Mouse (Mus musculus) G1E (cell line): ENCODE measurements around the gene Foxr1. TPM values are rescaled to one million over a fixed set of nuclear protein-coding genes. Genes with fewer than 3 reads are reported as not detected.

Experiments
- ATAC-seq: 2 replicates; pipeline ENCODE4 v1.8.0; 2016; ENCODE audit warnings: mild to moderate bottlenecking; ENCODE audit not compliant: insufficient number of reproducible peaks, poor library complexity, low FRiP score, severe bottlenecking; ENCODE audit errors: extremely low read depth
- DNase-seq: peaks from one replicate; pipeline ENCODE4 v3.0.0; 2012; ENCODE audit warnings: low spot score
- H3K27me3 ChIP-seq: 2 replicates; pipeline ENCODE4 v1.6.1; 2012; ENCODE audit warnings: mild to moderate bottlenecking, low read length, inconsistent platforms; ENCODE audit not compliant: insufficient read depth
- H3K36me3 ChIP-seq: replicated peaks from 2 replicates; pipeline ENCODE3; 2012; ENCODE audit warnings: mild to moderate bottlenecking, inconsistent platforms
- H3K4me1 ChIP-seq: 2 replicates; pipeline ENCODE4 v1.6.1; 2012; ENCODE audit warnings: low read depth, low read length, inconsistent platforms, mixed read lengths; ENCODE audit not compliant: insufficient read depth
- H3K4me3 ChIP-seq: 2 replicates; pipeline ENCODE4 v1.5.1; 2012; ENCODE audit warnings: low read depth, mild to moderate bottlenecking, inconsistent platforms, low read length, moderate library complexity, mixed read lengths
- H3K9me3 ChIP-seq: replicated peaks from 2 replicates; pipeline ENCODE4 v1.6.1; 2012; ENCODE audit warnings: inconsistent platforms
- CTCF ChIP-seq: IDR thresholded peaks from 2 replicates; pipeline ENCODE4 v1.5.1; 2012; ENCODE audit warnings: low read depth, low read length, inconsistent platforms, mixed read lengths
- GATA1 ChIP-seq: IDR thresholded peaks from 2 replicates; pipeline ENCODE4 v1.6.1; 2012; ENCODE audit warnings: borderline replicate concordance, low read length, inconsistent platforms, mixed read lengths
- GATA2 ChIP-seq: IDR thresholded peaks from 2 replicates; pipeline ENCODE4 v1.6.1; 2012; ENCODE audit warnings: low read depth, low read length, inconsistent platforms, borderline replicate concordance
- POLR2AphosphoS5 ChIP-seq: IDR thresholded peaks from 2 replicates; pipeline ENCODE4 v1.6.1; 2012; ENCODE audit warnings: low read depth, low read length, inconsistent platforms; ENCODE audit not compliant: insufficient replicate concordance
- TAL1 ChIP-seq: conservative IDR thresholded peaks from 2 replicates; pipeline ENCODE4 v1.6.1; 2012; ENCODE audit warnings: low read depth, low read length, inconsistent platforms, mixed read lengths
- polyA plus RNA-seq: library from polyadenylated mRNA; stranded (reverse); fragments of >175 nt; gene quantifications from 2 replicates; pipeline ENCODE4 v1.2.3, GENCODE M21; 2012
- total RNA-seq, 2 experiments: library from RNA; stranded (forward) in 1 of 2; stranded (reverse) in 1 of 2; fragments of 200-1000 nt in 1 of 2; fragments of >200 nt in 1 of 2; fragmentation: Nextera tagmentation in 1 of 2; gene quantifications; 2 replicates each; pipeline ENCODE4 v1.2.3; 2014 to 2017

Foxr1 gene
- total and polyA plus RNA-seq, 3 experiments = 0.11 TPM; not detected in 2

DNA sequence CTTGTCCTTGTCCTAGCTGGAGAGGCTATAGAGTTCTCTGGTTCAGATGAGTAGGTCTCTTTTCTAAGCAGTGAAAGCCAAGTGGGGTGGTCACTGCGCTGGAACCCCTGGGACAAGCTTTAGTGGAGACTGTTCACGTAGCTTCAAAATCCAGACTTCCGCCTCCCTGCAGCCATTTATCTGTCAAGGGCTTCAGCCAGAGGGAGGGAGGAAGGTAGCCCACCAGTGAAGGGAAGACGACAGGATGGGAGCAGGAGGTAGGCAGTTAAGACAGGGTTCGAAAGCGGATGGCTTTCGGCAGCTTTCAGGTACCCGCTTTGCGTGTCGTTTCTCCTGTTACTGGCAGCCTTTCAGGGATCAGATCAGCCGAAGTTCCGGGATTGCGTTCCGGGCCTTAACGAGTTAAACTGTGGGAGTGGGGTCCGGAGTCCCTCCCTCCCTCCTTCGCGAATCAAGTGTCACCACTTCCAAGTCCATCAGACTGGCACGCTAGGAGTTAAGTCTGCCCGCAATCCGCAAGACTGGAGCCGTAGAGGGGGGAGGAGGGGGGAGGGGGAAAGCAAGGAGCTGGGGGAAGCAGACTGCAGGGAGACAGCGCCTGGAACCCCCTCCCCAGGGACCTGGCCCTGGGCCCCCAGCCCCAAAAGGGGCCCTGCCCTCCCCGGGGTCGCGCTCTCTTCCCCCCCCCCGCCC is 37.4 kb upstream of the Foxr1 start:
- no peak for ATAC-seq
- peaks cover 62% of the 10 kb centered on the region for H3K27me3 ChIP-seq

DNA sequence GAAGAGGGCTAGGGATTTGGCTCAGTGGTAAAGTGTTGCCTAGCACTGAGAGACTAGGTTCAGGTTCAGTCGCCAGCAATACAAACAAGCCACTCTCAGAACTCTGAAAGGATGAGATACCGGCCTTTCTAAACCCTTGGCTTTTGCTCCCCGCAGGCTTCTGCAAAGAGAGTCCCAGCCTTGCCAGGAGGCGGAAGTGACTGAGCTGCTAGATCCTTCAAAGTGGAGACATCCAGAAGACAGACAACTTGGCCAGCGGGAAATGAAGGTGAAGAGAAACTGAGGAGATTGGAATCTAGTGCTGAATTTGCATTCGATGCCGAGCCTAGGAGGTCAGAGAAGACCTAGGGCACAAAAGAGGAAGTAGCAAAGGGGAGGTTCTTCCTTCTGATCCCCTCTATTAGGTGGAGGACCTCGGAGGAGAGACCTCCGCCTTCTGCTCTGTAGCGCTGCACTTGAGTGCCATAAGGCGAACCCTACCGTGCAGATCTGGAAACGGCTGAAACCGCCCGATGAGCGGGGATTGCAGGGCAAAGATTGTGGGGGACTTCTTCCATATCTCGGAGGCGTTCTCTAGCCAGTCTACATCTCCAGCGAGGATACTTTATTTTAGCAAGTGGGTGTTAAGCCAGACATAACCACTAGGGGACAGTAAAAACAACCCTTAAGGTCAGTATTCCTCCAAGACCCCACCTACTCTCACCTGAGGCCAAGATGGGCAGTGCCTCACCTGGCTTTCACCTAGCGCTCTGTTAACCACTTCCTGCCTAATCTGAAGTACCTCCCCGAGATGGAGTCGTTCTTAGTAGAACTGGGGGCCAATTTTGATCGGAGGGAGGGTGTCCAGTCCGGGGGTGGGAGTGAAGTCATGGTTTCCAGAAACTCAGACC is 36.6 kb upstream of the Foxr1 start:
- ATAC-seq (0 out of 2 replicates have a peak, but pooled peaks have one; percentile 22), DNase-seq (no peak)
- Histone ChIP-seq H3K4me1 (peaks cover 26% of the 10 kb centered on the region), H3K36me3 (no peaks in the 10 kb centered on the region), H3K4me3 (no peak overlapping the region), H3K9me3 (no peaks in the 10 kb centered on the region), H3K27me3 (peaks cover 56% of the 10 kb centered on the region)
- peak; percentile 75 for TF ChIP-seq CTCF
- TF ChIP-seq TAL1 = no peak

More for the DNA sequence above, 37.4 kb upstream of the Foxr1 start:
- H3K36me3 ChIP-seq = no peaks in the 10 kb centered on the region
- peaks cover 34% of the 10 kb centered on the region for H3K4me1 ChIP-seq
- DNase-seq = no peak
- H3K4me3 ChIP-seq = no peak overlapping the region
- no peaks in the 10 kb centered on the region for H3K9me3 ChIP-seq
- no peak for TF ChIP-seq TAL1
- TF ChIP-seq GATA2 = no peak
- no peak for TF ChIP-seq GATA1
- TF ChIP-seq POLR2AphosphoS5 = no peak
- no peak for TF ChIP-seq CTCF

DNA sequence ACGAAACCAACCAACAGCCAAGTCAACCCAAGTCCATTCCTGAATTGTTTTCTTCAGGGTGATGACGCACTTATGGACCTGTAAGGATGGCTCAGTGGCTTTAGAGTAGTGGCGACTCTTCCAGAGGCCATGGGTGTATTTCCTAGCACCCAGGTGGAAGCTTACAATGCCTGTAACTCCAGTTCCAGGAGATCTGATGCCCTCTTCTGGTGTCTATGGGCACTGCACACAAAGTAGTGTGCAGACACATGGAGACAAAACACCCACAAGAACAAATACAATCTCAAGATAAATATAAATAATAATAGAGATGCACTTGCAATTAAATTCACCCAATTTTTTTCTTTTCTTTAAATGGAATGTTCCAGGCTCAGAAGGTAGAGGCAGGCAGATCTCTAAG is 35.0 kb upstream of the Foxr1 start:
- Histone ChIP-seq H3K4me1 (peaks cover 24% of the 10 kb centered on the region), H3K4me3 (no peak overlapping the region), H3K36me3 (no peaks in the 10 kb centered on the region), H3K9me3 (no peaks in the 10 kb centered on the region), H3K27me3 (peaks cover 45% of the 10 kb centered on the region)
- DNase-seq (no peak), ATAC-seq (no peak)
- TF ChIP-seq GATA2 (no peak), GATA1 (no peak), TAL1 (no peak), CTCF (no peak), POLR2AphosphoS5 (no peak)

DNA sequence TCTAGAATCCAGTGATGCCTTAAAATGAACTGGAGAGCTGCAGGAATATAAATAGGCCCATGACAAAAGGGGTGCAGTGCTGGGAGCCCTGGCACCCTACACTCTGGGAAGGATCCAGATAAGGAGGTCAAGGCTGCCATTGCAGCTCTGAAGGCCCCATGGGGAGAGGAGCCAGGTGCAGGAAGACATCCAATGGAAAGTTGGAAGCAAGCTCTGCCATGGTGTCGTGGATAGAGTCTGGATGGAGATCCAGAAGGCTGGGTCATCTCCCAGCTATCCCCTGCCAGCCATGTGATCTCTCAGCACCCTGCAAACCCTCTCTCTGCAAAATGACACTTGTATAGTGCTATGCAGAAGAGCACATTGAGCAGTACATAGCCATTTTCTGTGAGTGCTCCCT is 33.4 kb upstream of the Foxr1 start:
- H3K27me3 ChIP-seq = peaks cover 29% of the 10 kb centered on the region
- no peak for ATAC-seq

DNA sequence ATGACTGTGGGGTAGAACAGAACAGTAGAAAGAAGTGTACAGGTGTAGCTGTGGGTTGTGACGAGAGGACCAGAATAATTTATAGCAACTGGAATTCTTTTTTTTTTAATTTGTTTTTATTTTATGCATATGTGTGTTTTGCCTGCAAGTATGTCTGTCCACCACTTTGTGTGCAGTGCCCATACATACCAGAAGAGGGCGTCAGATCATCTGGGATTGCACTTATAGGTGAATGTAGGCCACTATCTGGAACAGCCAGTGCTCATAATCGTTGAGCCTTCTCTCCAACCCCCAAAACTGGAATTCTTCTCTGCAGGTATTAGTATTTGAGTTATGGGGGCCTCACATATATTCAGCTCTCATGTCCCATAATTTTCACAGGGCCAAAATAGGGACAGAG is 32.2 kb upstream of the Foxr1 start:
- Histone ChIP-seq H3K9me3 (no peaks in the 10 kb centered on the region), H3K4me1 (peaks cover 7% of the 10 kb centered on the region), H3K36me3 (no peaks in the 10 kb centered on the region), H3K27me3 (peaks cover 20% of the 10 kb centered on the region), H3K4me3 (no peak overlapping the region)
- no peak for TF ChIP-seq GATA1
- TF ChIP-seq TAL1 = no peak
- TF ChIP-seq CTCF = no peak
- no peak for TF ChIP-seq GATA2
- no peak for TF ChIP-seq POLR2AphosphoS5
- DNase-seq (no peak), ATAC-seq (no peak)

More for the DNA sequence above, 33.4 kb upstream of the Foxr1 start:
- no peak for DNase-seq
- TF ChIP-seq POLR2AphosphoS5 (no peak), TAL1 (no peak), GATA2 (no peak), GATA1 (no peak), CTCF (no peak)
- peaks cover 15% of the 10 kb centered on the region for H3K4me1 ChIP-seq
- H3K4me3 ChIP-seq = no peak overlapping the region
- H3K9me3 ChIP-seq = no peaks in the 10 kb centered on the region
- H3K36me3 ChIP-seq = no peaks in the 10 kb centered on the region

DNA sequence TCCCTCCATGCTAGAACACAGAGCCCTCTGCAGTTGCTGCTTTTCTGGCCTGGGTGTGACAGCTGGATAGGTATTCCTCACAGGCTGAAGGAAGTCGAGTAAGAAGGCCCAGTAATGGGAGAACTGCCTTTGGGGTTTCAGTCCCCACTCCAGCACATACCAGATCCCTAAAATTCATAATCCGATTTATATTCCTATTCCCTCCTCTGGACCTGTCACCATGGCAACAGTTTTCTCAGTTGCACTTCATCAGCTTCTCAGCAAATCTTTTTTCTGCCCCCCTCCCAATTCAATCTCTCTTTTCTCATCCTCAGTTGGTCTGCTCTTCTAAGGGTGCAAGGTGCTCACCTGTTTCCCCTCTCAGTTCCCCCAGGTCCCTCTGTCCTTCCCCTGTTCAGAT is 27.9 kb upstream of the Foxr1 start:
- Histone ChIP-seq H3K36me3 (no peaks in the 10 kb centered on the region), H3K27me3 (peaks cover 20% of the 10 kb centered on the region), H3K4me1 (no peaks in the 10 kb centered on the region), H3K9me3 (no peaks in the 10 kb centered on the region), H3K4me3 (no peak overlapping the region)
- TF ChIP-seq GATA2 (no peak), CTCF (no peak), TAL1 (no peak), GATA1 (no peak), POLR2AphosphoS5 (no peak)
- no peak for DNase-seq
- ATAC-seq = no peak
